Mouse (Mus musculus) hindbrain, embryonic 14.5 days (tissue): ENCODE data around the gene H2-K1. TPM values are rescaled to one million over a fixed set of nuclear protein-coding genes. Genes with fewer than 3 reads are reported as not detected.
A peak's percentile ranks its signal among the peaks of the same experiment; 100 is the strongest.
"Not testable (repeated sequence)": the region's sequence is repeated elsewhere in the genome, so short reads cannot be mapped to it uniquely, and the experiment has no call there.

Experiments
- ATAC-seq: fragments of 200-750 bp; cut with Nextera tagmentation; 2 replicates; pipeline ENCODE4 v1.8.0; 2017; ENCODE audit warnings: moderate number of reproducible peaks, mild to moderate bottlenecking, moderate TSS enrichment, moderate library complexity; ENCODE audit not compliant: low FRiP score
- DNase-seq: peaks from one replicate; pipeline ENCODE4 v3.0.0-alpha.2; 2015; ENCODE audit warnings: low spot score
- H3K27ac ChIP-seq: fragments of 300-500 bp; sonication (generic); 2 replicates; pipeline ENCODE4 v1.5.1; 2014; ENCODE audit warnings: mild to moderate bottlenecking, moderate library complexity
- H3K27me3 ChIP-seq: fragments of 300-500 bp; sonication (generic); 2 replicates; pipeline ENCODE4 v1.6.1; 2014; ENCODE audit warnings: mild to moderate bottlenecking, low read length, mixed read lengths; ENCODE audit not compliant: control insufficient read depth, insufficient read depth
- H3K36me3 ChIP-seq: fragments of 300-500 bp; sonication (generic); replicated peaks from 2 replicates; pipeline ENCODE4 v1.6.1; 2014; ENCODE audit not compliant: control insufficient read depth, insufficient read depth
- H3K4me1 ChIP-seq: fragments of 300-500 bp; sonication (generic); replicated peaks from 2 replicates; pipeline ENCODE4 v1.6.1; 2014; ENCODE audit warnings: antibody characterized with exemption, low read length, mixed read lengths; ENCODE audit not compliant: control insufficient read depth, insufficient read depth
- H3K4me2 ChIP-seq: fragments of 300-500 bp; sonication (generic); replicated peaks from 2 replicates; pipeline ENCODE4 v1.6.1; 2014; ENCODE audit warnings: mild to moderate bottlenecking, moderate library complexity
- H3K4me3 ChIP-seq: fragments of 300-500 bp; sonication (generic); replicated peaks from 2 replicates; pipeline ENCODE4 v1.5.1; 2014; ENCODE audit warnings: mild to moderate bottlenecking, low read length
- H3K9ac ChIP-seq: fragments of 300-500 bp; sonication (generic); 2 replicates; pipeline ENCODE4 v1.6.1; 2014
- H3K9me3 ChIP-seq: fragments of 300-500 bp; sonication (generic); 2 replicates; pipeline ENCODE4 v1.6.1; 2016; ENCODE audit warnings: low read length; ENCODE audit not compliant: control insufficient read depth
- WGBS: fragments of 180-500 bp; shearing (Covaris S2); extraction: QIAGEN DNeasy Blood & Tissue Kit; methylation state at CpG from one replicate; pipeline ENCODE4 v1.1.7; 2014; 5-methylcytosine and 5-hydroxymethylcytosine counted together
- polyA plus RNA-seq: library from polyadenylated mRNA; unstranded; fragments of >200 nt; fragmentation: Nextera tagmentation; extraction: Ambion mirVana; gene quantifications from 2 replicates; pipeline ENCODE4 v1.2.1, GENCODE M21; 2014

H2-K1 gene
- polyA plus RNA-seq, 1 experiment from 2014 or later: 12.5 TPM

DNA sequence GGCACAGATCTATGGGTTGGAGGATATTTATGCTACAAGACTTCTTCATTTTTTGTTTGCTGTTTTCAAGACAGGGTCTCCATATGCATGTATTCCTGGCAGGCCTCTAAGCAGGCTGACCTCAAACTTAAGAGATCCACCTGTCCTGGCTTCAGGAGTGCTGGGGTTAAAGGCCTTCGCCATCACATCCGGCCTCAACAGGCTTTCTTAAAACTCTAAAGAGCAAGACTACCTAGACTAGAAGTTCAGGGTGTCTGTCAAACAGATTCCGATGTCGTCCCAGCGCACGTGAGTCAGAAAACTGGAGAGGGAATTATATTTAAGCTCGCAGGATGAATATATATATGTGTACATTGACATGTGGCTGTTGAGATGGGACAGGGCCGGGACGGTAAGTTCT, 23.5 kb upstream of the H2-K1 start:
- H3K4me2 ChIP-seq: peak overlapping the region; percentile 83
- no peak for ATAC-seq
- no peak for DNase-seq
- H3K27me3 ChIP-seq: no peaks in the 10 kb centered on the region
- peak overlapping the region; percentile 97 for H3K9ac ChIP-seq
- H3K4me1 ChIP-seq: peaks cover 39% of the 10 kb centered on the region
- H3K4me3 ChIP-seq: peak overlapping the region; percentile 92
- 0 out of 2 replicates have a peak, but pooled peaks cover 3% of the 10 kb centered on the region for H3K9me3 ChIP-seq
- 67% methylated on average over 9 of the region's 9 CpGs for WGBS
- H3K36me3 ChIP-seq: peaks cover 32% of the 10 kb centered on the region
- H3K27ac ChIP-seq: peak overlapping the region; percentile 99

DNA sequence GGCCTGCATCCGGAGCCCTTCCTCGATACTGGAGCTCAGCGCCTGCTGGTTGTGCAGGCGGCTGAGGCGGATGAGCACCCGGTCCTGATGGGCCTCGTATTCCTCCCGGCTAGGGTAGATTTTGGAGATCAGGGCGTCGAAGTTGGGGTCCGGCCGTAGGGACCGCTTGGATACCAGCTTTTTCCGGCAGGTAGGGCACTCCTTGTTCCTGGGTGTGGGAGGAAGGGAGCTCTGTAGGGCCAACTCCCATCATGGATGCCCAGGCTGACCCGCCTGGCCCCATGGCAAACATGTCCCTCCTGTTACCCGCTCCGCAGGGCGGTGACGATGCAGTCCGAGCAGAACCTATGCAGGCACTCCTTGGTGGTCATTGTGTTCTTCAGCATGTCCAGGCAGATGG, 22.8 kb upstream of the H2-K1 start:
- Histone ChIP-seq H3K36me3 (peaks cover 26% of the 10 kb centered on the region), H3K4me3 (no peak overlapping the region), H3K4me1 (peaks cover 33% of the 10 kb centered on the region), H3K27me3 (no peaks in the 10 kb centered on the region), H3K4me2 (no peak overlapping the region), H3K9me3 (0 out of 2 replicates have a peak, but pooled peaks cover 3% of the 10 kb centered on the region), H3K27ac (no peak overlapping the region), H3K9ac (0 out of 2 replicates have a peak overlapping the region, but pooled peaks have one; percentile 97)
- 98% methylated on average over 20 of the region's 20 CpGs for WGBS
- no peak for ATAC-seq
- DNase-seq: no peak

DNA sequence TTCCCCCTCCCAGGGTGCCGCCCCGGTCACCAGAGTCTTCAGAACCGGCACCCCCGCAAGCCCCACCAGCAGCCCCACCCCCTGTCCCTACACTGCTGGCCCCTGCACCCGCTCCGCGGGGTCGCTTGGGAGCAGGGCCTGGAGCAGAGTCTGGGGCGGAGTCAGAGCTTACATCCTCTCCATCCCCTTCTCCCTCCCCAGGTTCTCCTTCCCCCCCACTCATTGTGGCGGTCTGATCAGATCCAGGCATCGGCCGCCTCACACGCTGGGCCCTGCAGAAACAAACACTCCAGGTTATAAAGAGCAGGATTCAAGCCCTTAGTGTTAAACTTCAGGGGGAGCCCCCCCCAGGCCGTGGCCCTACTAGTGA, 22.3 kb upstream of the H2-K1 start:
- DNase-seq (no peak), ATAC-seq (no peak)
- Histone ChIP-seq H3K4me2 (no peak overlapping the region), H3K9ac (no peak overlapping the region), H3K4me3 (no peak overlapping the region), H3K27me3 (no peaks in the 10 kb centered on the region), H3K4me1 (peaks cover 29% of the 10 kb centered on the region), H3K36me3 (peaks cover 26% of the 10 kb centered on the region), H3K9me3 (0 out of 2 replicates have a peak, but pooled peaks cover 3% of the 10 kb centered on the region), H3K27ac (no peak overlapping the region)
- WGBS: 93% methylated on average over 11 of the region's 14 CpGs

DNA sequence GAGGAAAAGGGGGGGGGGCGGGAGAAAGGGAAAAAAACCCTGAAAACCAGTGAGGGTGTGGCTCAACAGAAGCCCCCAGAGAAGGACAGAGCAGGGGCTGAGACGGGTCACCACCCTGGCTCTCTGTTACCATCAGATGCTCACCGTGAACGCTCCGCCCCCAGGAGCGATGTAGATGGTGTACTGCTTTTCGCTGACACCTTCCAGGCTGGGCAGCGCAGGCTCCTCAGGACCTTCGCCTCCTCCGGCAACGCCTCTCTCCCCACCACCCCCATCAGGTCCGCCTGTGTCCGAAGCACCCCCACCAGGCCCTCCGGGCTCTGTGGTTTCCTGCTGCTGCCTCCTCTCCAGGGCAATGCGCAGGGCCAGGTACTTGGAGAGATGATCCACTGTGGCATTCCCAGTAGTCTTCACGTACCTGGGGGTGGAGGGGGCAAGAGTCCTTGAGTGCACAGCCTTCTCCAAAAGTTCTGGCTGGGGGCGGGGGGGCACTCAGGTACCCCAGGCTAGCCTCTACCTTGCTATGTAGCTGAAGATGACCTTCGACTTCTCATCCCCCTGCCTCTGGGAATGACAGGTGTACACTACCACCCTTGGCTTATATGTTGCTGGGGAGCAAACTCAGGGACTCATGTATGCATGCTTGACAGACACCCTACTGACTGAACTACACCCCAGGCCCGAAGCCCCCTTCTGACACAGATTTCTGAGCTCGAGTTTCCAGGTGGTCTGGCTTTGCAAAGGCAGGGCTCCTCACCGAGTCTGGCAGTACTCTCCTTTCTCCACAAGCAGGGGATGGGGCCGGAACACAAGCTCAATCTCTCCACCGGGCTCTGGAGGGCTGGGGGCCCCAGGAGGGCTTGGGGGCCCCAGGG, 21.6 kb upstream of the H2-K1 start:
- H3K9ac ChIP-seq: no peak overlapping the region
- H3K27me3 ChIP-seq: no peaks in the 10 kb centered on the region
- H3K4me3 ChIP-seq: no peak overlapping the region
- WGBS: 97% methylated on average over 23 of the region's 23 CpGs
- no peak overlapping the region for H3K4me2 ChIP-seq
- H3K9me3 ChIP-seq: 0 out of 2 replicates have a peak, but pooled peaks cover 3% of the 10 kb centered on the region
- peaks cover 26% of the 10 kb centered on the region for H3K36me3 ChIP-seq
- peaks cover 23% of the 10 kb centered on the region for H3K4me1 ChIP-seq
- ATAC-seq: no peak
- no peak overlapping the region for H3K27ac ChIP-seq
- DNase-seq: no peak

DNA sequence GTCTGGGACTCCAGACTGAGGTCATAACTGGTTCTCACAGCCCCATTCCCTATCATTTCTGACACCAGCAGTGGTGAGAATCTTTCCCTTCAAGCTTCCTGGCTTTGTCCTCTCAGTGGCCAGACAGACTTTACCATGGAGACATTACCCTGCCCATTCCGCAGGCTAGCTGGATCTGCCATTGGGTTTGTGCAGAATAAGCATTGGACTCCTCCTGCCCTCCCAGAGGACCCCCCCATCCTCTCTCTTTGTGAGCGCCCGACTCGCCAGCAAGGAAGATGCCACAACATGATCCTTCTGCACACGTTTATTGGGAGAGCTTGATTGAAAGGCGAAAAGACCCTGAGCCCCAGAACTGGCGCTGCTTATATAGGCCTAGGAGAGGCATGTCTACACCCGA, 13.3 kb upstream of the H2-K1 start:
- no peak overlapping the region for H3K4me2 ChIP-seq
- no peak for ATAC-seq
- 95% methylated on average over 8 of the region's 8 CpGs for WGBS
- H3K27ac ChIP-seq: no peak overlapping the region
- no peaks in the 10 kb centered on the region for H3K27me3 ChIP-seq
- H3K36me3 ChIP-seq: peaks cover 4% of the 10 kb centered on the region; the same call in 1 of the 2 replicates
- no peak overlapping the region for H3K9ac ChIP-seq
- no peaks in the 10 kb centered on the region for H3K4me1 ChIP-seq
- no peak for DNase-seq
- H3K9me3 ChIP-seq: no peaks in the 10 kb centered on the region
- no peak overlapping the region for H3K4me3 ChIP-seq

DNA sequence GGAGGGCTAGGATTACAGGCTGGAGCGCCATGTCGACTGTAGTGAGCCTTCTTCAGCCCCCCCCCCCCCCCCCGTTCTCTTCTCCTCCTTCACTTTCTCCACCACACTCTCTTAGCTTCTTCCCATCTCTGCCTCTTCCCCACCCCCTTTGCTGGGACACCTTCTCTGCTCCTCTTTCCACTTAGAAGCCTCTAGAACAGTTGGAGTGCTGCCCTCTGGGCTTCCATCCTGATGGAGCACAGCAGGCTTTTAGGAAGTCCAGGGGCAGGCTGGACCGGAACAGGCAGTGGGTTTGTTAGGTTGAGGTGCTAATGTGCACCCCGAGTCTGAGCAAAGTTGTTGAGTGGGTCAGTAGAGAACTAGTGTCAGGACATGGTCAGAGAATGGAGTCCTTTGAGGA, 10.0 kb upstream of the H2-K1 start:
- DNase-seq (no peak), ATAC-seq (no peak)
- H3K27ac ChIP-seq: no peak overlapping the region
- 76% methylated on average over 5 of the region's 5 CpGs for WGBS
- H3K27me3 ChIP-seq: no peaks in the 10 kb centered on the region
- no peak overlapping the region for H3K4me3 ChIP-seq
- H3K36me3 ChIP-seq: no peaks in the 10 kb centered on the region
- H3K9me3 ChIP-seq: no peaks in the 10 kb centered on the region; the same call in 1 of the 2 replicates
- no peaks in the 10 kb centered on the region for H3K4me1 ChIP-seq
- H3K4me2 ChIP-seq: no peak overlapping the region
- H3K9ac ChIP-seq: no peak overlapping the region

DNA sequence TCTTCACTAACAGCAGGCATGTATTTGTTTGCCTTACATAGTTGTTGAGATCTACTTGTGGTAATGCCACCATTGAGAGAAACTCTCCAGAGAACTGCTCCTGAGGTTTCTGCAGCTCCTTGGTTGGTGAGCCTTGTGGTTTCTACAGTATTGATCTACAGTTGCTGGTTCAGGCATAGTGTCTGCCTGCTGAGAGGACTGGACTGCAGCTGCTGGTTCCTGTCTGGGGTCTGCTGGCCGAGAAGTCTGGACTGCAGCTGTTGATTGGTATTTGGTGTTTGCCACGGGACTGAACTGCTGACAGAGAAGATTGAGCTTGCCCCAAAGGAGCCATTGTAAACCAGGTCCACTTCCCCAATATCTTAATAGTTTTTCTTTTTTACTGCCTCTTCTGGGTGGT, 6.4 kb upstream of the H2-K1 start:
- H3K4me3 ChIP-seq: no peak overlapping the region
- no peak overlapping the region for H3K9ac ChIP-seq
- H3K27me3 ChIP-seq: 0 out of 2 replicates have a peak, but pooled peaks cover 4% of the 10 kb centered on the region
- 68% methylated on average over 2 of the region's 2 CpGs for WGBS
- no peak overlapping the region for H3K4me2 ChIP-seq
- H3K36me3 ChIP-seq: no peaks in the 10 kb centered on the region
- H3K27ac ChIP-seq: no peak overlapping the region
- H3K4me1 ChIP-seq: no peaks in the 10 kb centered on the region
- DNase-seq (no peak), ATAC-seq (no peak)
- H3K9me3 ChIP-seq: no peaks in the 10 kb centered on the region; the same call in 1 of the 2 replicates

DNA sequence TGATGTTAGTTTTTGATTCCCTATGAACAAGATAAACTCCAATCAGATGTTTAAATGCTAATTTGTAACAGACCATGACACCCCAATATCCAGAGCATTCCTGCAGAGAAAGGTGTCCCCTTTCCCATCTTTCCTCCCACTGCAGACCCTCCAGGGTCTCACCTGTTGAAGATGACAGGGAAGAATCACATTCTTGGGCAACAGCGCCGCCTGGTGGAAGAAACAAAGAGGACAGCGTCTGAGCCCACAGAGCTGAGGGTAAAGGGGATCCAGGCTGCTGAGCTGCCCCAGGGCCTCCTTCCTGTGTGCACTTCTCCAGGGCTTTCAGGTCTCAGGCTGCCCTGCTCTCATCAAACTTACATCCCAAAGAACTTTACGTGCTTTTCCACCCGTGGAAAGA, 3.3 kb upstream of the H2-K1 start:
- no peaks in the 10 kb centered on the region for H3K36me3 ChIP-seq
- H3K9ac ChIP-seq: no peak overlapping the region
- ATAC-seq (no peak), DNase-seq (peak; percentile 61)
- peaks cover 9% of the 10 kb centered on the region; the same call in 1 of the 2 replicates for H3K4me1 ChIP-seq
- no peak overlapping the region for H3K4me2 ChIP-seq
- H3K9me3 ChIP-seq: no peaks in the 10 kb centered on the region; the same call in 1 of the 2 replicates
- no peak overlapping the region for H3K4me3 ChIP-seq
- 4% methylated on average over 5 of the region's 5 CpGs for WGBS
- H3K27ac ChIP-seq: no peak overlapping the region
- H3K27me3 ChIP-seq: peaks cover 32% of the 10 kb centered on the region

DNA sequence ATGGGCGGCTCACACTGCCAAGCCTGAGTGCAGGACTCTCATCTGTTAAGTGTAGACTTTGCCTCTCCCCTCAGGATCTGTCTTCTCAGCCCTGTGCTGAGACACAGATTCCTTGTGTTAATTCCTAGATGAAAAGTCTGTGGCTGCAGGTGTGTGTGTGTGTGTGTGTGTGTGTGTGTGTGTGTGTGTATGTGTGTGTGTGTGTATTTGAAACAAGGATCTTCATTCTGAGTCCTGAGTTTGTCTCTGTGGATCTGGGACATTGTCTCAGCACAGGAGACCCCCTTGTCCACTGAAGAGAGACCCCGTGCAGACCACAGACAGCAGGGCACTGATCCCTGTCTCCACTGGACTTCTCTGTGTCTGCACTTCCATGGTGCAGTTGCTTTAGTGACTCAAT, 649 bp upstream of the H2-K1 start:
- ATAC-seq, H3K4me3 ChIP-seq, H3K9ac ChIP-seq, H3K9me3 ChIP-seq, H3K4me2 ChIP-seq, DNase-seq, H3K4me1 ChIP-seq, H3K27ac ChIP-seq, H3K36me3 ChIP-seq: not testable (repeated sequence)
- H3K27me3 ChIP-seq: peaks cover 32% of the 10 kb centered on the region
- 41% methylated on average over 2 of the region's 2 CpGs for WGBS
